Mouse (Mus musculus) testis, adult 2 months (tissue): ENCODE results near the gene Slc7a10.

Source experiments
- CTCF ChIP-seq: fragments of 200-500 bp; IDR thresholded peaks from 2 replicates; pipeline ENCODE4 v1.5.1; 2012; ENCODE audit warnings: low read depth, mild to moderate bottlenecking, inconsistent platforms, low read length, moderate library complexity; ENCODE audit not compliant: control insufficient read depth, insufficient read depth, insufficient replicate concordance
- POLR2A ChIP-seq: fragments of 200-500 bp; IDR thresholded peaks from 2 replicates; pipeline ENCODE4 v1.6.1; 2012; ENCODE audit warnings: low read depth, mild to moderate bottlenecking, inconsistent platforms, low read length, moderate library complexity; ENCODE audit not compliant: control insufficient read depth

- no peak for TF ChIP-seq CTCF
- no peak for TF ChIP-seq POLR2A
Observed at GRCm38 (mm10) chr7:35189699-35190098, 3.5 kb downstream of the Slc7a10 start.
